Mouse (Mus musculus): ENCODE results near the gene Usp22.

- TF ChIP-seq CTCF (conservative IDR thresholded peaks at IDR 0.05; ENCODE audit: insufficient read depth, insufficient read length, low read depth, low read length) (no peak), POLR2A (IDR thresholded peaks at IDR 0.05; ENCODE audit: low read depth, low read length) (no peak)
Measured at GRCm38 (mm10) chr11:61109707-61110106, 65.1 kb downstream of the Usp22 start.
